Mouse (Mus musculus) Patski (cell line): ENCODE results near the gene Scarf2. TPM values are rescaled to one million over a fixed set of nuclear protein-coding genes. Genes with fewer than 3 reads are reported as not detected.

Experiments used
- ATAC-seq: fragments of 100-300 bp; one replicate; pipeline ENCODE4 v1.8.0; 2021
- CTCF ChIA-PET: fragments of 350-600 bp; sonication (Branson Sonifier 250); formaldehyde crosslinking; loops from one replicate; lab custom pipeline; 2022; ENCODE audit warnings: inconsistent platforms; lab: Charles Lee
- POLR2A ChIA-PET: fragments of 350-600 bp; sonication (Branson Sonifier 250); formaldehyde crosslinking; loops from one replicate; lab custom pipeline; 2022; ENCODE audit warnings: antibody characterized with exemption, inconsistent platforms; lab: Charles Lee
- DNase-seq: peaks from one replicate; pipeline ENCODE4 v3.0.0-alpha.2; 2011; ENCODE audit warnings: low read depth, low spot score
- H3K27me3 ChIP-seq: fragments of 371-371 bp; one replicate; pipeline ENCODE4 v1.5.1; 2021
- CTCF ChIP-seq: fragments of 100-300 bp; IDR thresholded peaks from one replicate; pipeline ENCODE4 v1.5.1; 2021
- in situ Hi-C: fragments of 300-500 bp; cut with MboI; formaldehyde crosslinking; loops from 3 replicates; pipeline ENCODE4 v1.11.1; 2018; ENCODE audit warnings: low pct_unique_long_range_greater_than_20kb, mixed read lengths
- polyA plus RNA-seq: library from polyadenylated mRNA; unstranded; gene quantifications from one replicate; pipeline ENCODE4 v1.2.3, GENCODE M21; 2021

Gene Scarf2
- polyA plus RNA-seq, 1 experiment from 2014 or later, result 60.3 TPM

- H3K27me3 ChIP-seq, result no peaks in the 10 kb centered on the region
- TF ChIP-seq CTCF, result no peak
- CTCF ChIA-PET, result interaction anchor here (1.1 to 1.2 kb wide), 2 partner anchors 8 to 78 kb away, joined by 3 to 5 read pairs; no protein-coding TSS in a partner anchor
- ATAC-seq (no peak), DNase-seq (no peak)
- POLR2A ChIA-PET, result no interaction called here
- in situ Hi-C loops, result no loop called here
These were observed 9.6 kb downstream of the Scarf2 start for GRCm38 (mm10) chr16:17806581-17807191.

GRCm38 (mm10) chr16:17807192-17808009 lies 10.3 kb downstream of the Scarf2 start:
- DNase-seq (no peak), ATAC-seq (no peak)
- TF ChIP-seq CTCF, result no peak
- ChIA-PET POLR2A (interaction anchor here (0.7 to 1.6 kb wide), 3 partner anchors 9 to 47 kb away, joined by 3 to 4 read pairs (median 3); no protein-coding TSS in a partner anchor), CTCF (interaction anchor here (1.2 to 2.0 kb wide), 3 partner anchors 9 to 47 kb away, joined by 3 to 5 read pairs (median 3); no protein-coding TSS in a partner anchor)
- H3K27me3 ChIP-seq, result no peaks in the 10 kb centered on the region
- in situ Hi-C loops, result no loop called here

GRCm38 (mm10) chr16:17809125-17809524 lies 12.0 kb downstream of the Scarf2 start:
- TF ChIP-seq CTCF, result no peak
- ChIA-PET CTCF (interaction anchor here (1.1 to 2.0 kb wide), 4 partner anchors 13 to 64 kb away, joined by 3 to 5 read pairs (median 4); no protein-coding TSS in a partner anchor), POLR2A (interaction anchor here (1.4 to 1.6 kb wide), 2 partner anchors 22 to 48 kb away, joined by 3 to 4 read pairs; no protein-coding TSS in a partner anchor)
- H3K27me3 ChIP-seq, result no peaks in the 10 kb centered on the region
- no peak for ATAC-seq
- in situ Hi-C loops, result no loop called here
- DNase-seq, result no peak

GRCm38 (mm10) chr16:17809711-17810110 lies 12.6 kb downstream of the Scarf2 start:
- ATAC-seq (no peak), DNase-seq (no peak)
- H3K27me3 ChIP-seq, result no peaks in the 10 kb centered on the region
- TF ChIP-seq CTCF, result no peak
- in situ Hi-C loops, result loop anchor here (5.0 kb wide), 1 partner anchor 77 kb away; the partner anchor contains the start of gene Med15
- CTCF ChIA-PET, result interaction anchor here (1.1 to 1.4 kb wide), 2 partner anchors 24 to 65 kb away, joined by 4 read pairs; no protein-coding TSS in a partner anchor
- POLR2A ChIA-PET, result interaction anchor here (1.4 kb wide), 1 partner anchor 21 kb away, joined by 4 read pairs; no protein-coding TSS in a partner anchor

DNA sequence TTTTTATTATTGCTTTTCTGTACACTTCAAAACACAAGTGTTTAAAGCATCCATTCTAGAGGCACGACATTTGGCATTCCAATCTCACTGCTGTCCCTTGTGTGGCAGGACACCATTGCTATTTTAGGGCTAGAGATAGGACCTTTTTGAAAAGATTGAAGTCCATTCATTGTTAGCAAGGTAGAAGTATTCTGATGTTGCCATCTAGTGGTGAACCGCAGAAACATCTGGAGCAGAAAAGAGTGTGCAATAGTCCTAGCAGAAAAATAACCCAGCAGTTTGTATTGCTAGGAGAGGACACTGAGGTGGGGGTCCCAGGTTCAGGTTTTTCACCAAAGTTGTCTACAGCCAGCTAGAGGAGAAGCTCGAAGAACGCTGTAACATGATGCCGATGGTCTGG lies 15.0 kb downstream of the Scarf2 start:
- TF ChIP-seq CTCF, result no peak
- ChIA-PET CTCF (interaction anchor here (0.8 to 4.2 kb wide), 20 partner anchors 9 to 104 kb away, joined by 3 to 26 read pairs (median 9); partner anchors contain the start of gene Med15), POLR2A (interaction anchor here (0.6 to 1.5 kb wide), 6 partner anchors 22 to 82 kb away, joined by 3 to 5 read pairs (median 3); partner anchors contain the start of gene Med15)
- ATAC-seq, result no peak
- DNase-seq, result no peak
- H3K27me3 ChIP-seq, result no peaks in the 10 kb centered on the region
- in situ Hi-C loops, result loop anchor here (5.0 kb wide), 1 partner anchor 80 kb away; the partner anchor contains the start of gene Med15

- DNase-seq (no peak), ATAC-seq (peak; percentile 68)
- no peak for TF ChIP-seq CTCF
- in situ Hi-C loops, result loop anchor here (5.0 kb wide), 1 partner anchor 81 kb away; the partner anchor contains the start of gene Med15
- H3K27me3 ChIP-seq, result no peaks in the 10 kb centered on the region
- ChIA-PET CTCF (interaction anchor here (1.0 to 4.2 kb wide), 15 partner anchors 8 to 105 kb away, joined by 3 to 26 read pairs (median 11); partner anchors contain the start of gene Med15), POLR2A (interaction anchor here (0.6 to 1.7 kb wide), 5 partner anchors 18 to 81 kb away, joined by 3 to 4 read pairs (median 3); partner anchors contain the start of gene Med15)
These were observed 16.1 kb downstream of the Scarf2 start for GRCm38 (mm10) chr16:17813173-17813572.

- ChIA-PET POLR2A (interaction anchor here (0.7 to 0.9 kb wide), 3 partner anchors 14 to 98 kb away, joined by 3 read pairs; no protein-coding TSS in a partner anchor), CTCF (interaction anchor here (0.7 to 1.7 kb wide), 6 partner anchors 11 to 70 kb away, joined by 3 to 7 read pairs (median 3); no protein-coding TSS in a partner anchor)
- in situ Hi-C loops, result no loop called here
- DNase-seq, result no peak
- no peak for ATAC-seq
- TF ChIP-seq CTCF, result no peak
- no peaks in the 10 kb centered on the region for H3K27me3 ChIP-seq
These were observed 18.6 kb downstream of the Scarf2 start for GRCm38 (mm10) chr16:17815411-17816402.

DNA sequence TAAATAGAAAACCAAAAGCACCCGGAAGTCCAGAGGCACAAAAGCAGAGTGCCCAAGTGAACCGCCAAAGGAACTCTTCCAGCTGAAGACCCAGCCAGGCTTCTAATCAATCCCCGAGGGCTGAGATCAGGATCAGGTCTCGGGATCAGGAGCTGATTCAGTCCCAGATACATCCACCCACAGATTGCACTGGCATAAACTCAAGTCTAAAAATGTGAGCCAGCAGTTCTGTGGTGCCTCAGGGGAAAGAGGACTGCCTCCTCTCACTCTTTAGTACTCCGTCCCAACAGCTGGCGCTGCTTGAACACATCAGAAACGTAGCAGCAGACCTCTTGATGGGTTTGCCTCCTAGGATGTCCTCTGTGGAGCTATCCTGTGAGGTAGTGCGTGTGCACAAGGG lies 19.4 kb downstream of the Scarf2 start:
- CTCF ChIA-PET, result interaction anchor here (0.7 to 1.7 kb wide), 3 partner anchors 10 to 35 kb away, joined by 3 to 7 read pairs (median 3); no protein-coding TSS in a partner anchor
- DNase-seq, result no peak
- in situ Hi-C loops, result no loop called here
- ATAC-seq, result no peak
- no peak for TF ChIP-seq CTCF
- H3K27me3 ChIP-seq, result no peaks in the 10 kb centered on the region
- POLR2A ChIA-PET, result interaction anchor here (0.9 kb wide), 1 partner anchor 14 kb away, joined by 3 read pairs; no protein-coding TSS in a partner anchor

DNA sequence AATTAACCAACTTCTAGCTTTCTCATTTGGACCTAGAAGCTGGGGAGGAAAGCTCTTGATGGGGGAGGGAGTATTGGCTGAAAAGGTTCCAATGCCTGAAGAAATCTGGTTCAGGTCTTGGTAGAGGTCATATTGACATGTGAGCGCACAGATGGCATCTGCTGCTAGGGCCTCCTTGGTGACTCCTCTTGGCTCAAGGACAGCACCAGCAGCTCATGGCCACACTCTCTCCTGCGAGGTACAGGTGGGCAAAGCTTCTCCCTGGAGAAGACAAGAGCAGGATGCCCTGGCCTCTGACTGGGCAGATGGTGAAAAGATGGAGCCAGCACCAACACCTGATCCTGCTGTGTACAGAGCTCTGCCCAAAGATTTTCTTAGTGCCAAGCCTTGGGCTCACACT lies 29.4 kb downstream of the Scarf2 start:
- TF ChIP-seq CTCF, result no peak
- H3K27me3 ChIP-seq, result no peaks in the 10 kb centered on the region
- in situ Hi-C loops, result no loop called here
- ChIA-PET POLR2A (no interaction called here), CTCF (interaction anchor here (1.2 to 4.2 kb wide), 6 partner anchors 10 to 41 kb away, joined by 3 to 26 read pairs (median 4); no protein-coding TSS in a partner anchor)
- DNase-seq (no peak), ATAC-seq (no peak)
